Mouse (Mus musculus) layer of hippocampus, postnatal 25 days (tissue): ENCODE data around the gene Socs7. TPM values are rescaled to one million over a fixed set of nuclear protein-coding genes. Genes with fewer than 3 reads are reported as not detected.

ENCODE experiments used
- DNase-seq, 2 experiments: peaks; one replicate each; pipeline ENCODE4 v3.0.0; 2022; ENCODE audit warnings: mixed read lengths in 2 of 2, low spot score in 1 of 2; ENCODE audit errors: extremely low spot score in 1 of 2
- total RNA-seq, 2 experiments: library from RNA; stranded (reverse); gene quantifications; 2 replicates each; pipeline ENCODE4 v1.2.3; 2021

Socs7 gene
- total RNA-seq, 2 experiments from 2014 or later = 79.6 to 80.0 TPM

- no peak for DNase-seq
These were observed 53.0 kb downstream of the Socs7 start, which contains the start of gene Arhgap23 for GRCm38 (mm10) chr11:97415330-97415711. Gene Arhgap23 (plus strand): TSS chr11:97415533.

GRCm38 (mm10) chr11:97415712-97416636, 53.6 kb downstream of the Socs7 start:
- no peak for DNase-seq

GRCm38 (mm10) chr11:97416637-97417035, 54.3 kb downstream of the Socs7 start:
- DNase-seq = no peak

GRCm38 (mm10) chr11:97418834-97419539, 56.6 kb downstream of the Socs7 start:
- DNase-seq = no peak

GRCm38 (mm10) chr11:97419540-97419900, 57.2 kb downstream of the Socs7 start:
- no peak for DNase-seq

GRCm38 (mm10) chr11:97422507-97422906, 60.2 kb downstream of the Socs7 start:
- no peak for DNase-seq

- DNase-seq = no peak
These were observed 61.8 kb downstream of the Socs7 start for GRCm38 (mm10) chr11:97424092-97424692.

GRCm38 (mm10) chr11:97424802-97425201, 62.5 kb downstream of the Socs7 start:
- DNase-seq = no peak

- no peak for DNase-seq
These were observed 65.7 kb downstream of the Socs7 start for GRCm38 (mm10) chr11:97427794-97428725.

GRCm38 (mm10) chr11:97428726-97429077, 66.4 kb downstream of the Socs7 start:
- DNase-seq = no peak

- no peak for DNase-seq
These were observed 67.3 kb downstream of the Socs7 start for GRCm38 (mm10) chr11:97429615-97430014.

- DNase-seq = peak in 1 of 2 experiments; percentile 59
These were observed 69.7 kb downstream of the Socs7 start for GRCm38 (mm10) chr11:97432015-97432414.

GRCm38 (mm10) chr11:97432983-97433539, 70.7 kb downstream of the Socs7 start:
- DNase-seq = no peak

GRCm38 (mm10) chr11:97434121-97434520, 71.8 kb downstream of the Socs7 start:
- DNase-seq = no peak

GRCm38 (mm10) chr11:97434704-97435454, 72.5 kb downstream of the Socs7 start:
- no peak for DNase-seq

- no peak for DNase-seq
These were observed 73.6 kb downstream of the Socs7 start for GRCm38 (mm10) chr11:97435808-97436491.

- DNase-seq = no peak
These were observed 75.4 kb downstream of the Socs7 start for GRCm38 (mm10) chr11:97437745-97438144.

- no peak for DNase-seq
These were observed 76.5 kb downstream of the Socs7 start for GRCm38 (mm10) chr11:97438868-97439267.

GRCm38 (mm10) chr11:97439935-97440334, 77.6 kb downstream of the Socs7 start:
- DNase-seq = no peak
